Mouse (Mus musculus) splenic B cell, adult 2 months (primary cell): ENCODE data around the gene Efna4.

ENCODE experiments used
- DNase-seq: peaks from one replicate; pipeline ENCODE4 v3.0.0-alpha.2; 2011; ENCODE audit warnings: low read depth, low spot score
- H3K27me3 ChIP-seq: 2 replicates; pipeline ENCODE4 v1.6.1; 2012; ENCODE audit warnings: mild to moderate bottlenecking, low read length, moderate library complexity, mixed read lengths; ENCODE audit not compliant: control insufficient read depth, poor library complexity, insufficient read depth, severe bottlenecking
- H3K36me3 ChIP-seq: 2 replicates; pipeline ENCODE4 v1.6.1; 2012; ENCODE audit warnings: mild to moderate bottlenecking, low read length, moderate library complexity, mixed read lengths; ENCODE audit not compliant: control insufficient read depth, poor library complexity, insufficient read depth, severe bottlenecking

The Efna4 gene

GRCm38 (mm10) chr3:89377831-89378230 is 40.0 kb upstream of the Efna4 start:
- peaks cover 2% of the 10 kb centered on the region; the same call in 1 of the 2 replicates for H3K36me3 ChIP-seq
- DNase-seq = no peak
- H3K27me3 ChIP-seq = no peaks in the 10 kb centered on the region

DNA sequence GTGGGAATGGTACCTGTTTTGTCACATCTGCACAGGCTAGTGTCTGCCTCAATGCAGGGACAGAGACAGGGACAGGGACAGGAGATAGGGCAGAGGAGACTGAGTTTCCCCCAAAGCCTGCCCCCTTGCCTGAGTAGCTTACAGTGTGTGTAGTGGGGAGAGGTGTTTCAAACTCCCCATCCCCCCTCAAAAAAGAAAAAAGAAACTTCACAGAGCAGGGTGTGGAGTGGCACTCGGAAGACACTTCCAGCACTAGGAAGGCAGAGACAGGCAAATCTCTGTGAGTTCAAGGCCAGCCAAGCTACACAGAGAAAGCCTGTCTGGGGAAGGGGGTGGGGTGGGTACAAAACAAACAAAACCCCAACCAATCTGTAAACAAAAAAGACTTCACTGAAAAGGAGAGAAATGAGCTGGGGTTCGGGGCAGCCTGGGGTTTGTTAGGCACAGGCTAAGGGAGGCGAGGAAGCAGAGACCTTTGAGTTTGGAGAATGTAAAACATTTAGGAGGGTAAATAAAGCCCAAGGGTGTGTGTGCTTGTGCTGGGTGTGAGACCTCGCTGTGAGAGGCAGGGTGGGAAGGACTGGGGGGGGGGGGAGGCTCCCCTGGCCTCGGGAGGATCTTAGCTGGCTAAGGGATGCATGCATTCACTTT is 35.9 kb upstream of the Efna4 start:
- Histone ChIP-seq H3K27me3 (no peaks in the 10 kb centered on the region), H3K36me3 (no peaks in the 10 kb centered on the region; the same call in 1 of the 2 replicates)
- DNase-seq = no peak

DNA sequence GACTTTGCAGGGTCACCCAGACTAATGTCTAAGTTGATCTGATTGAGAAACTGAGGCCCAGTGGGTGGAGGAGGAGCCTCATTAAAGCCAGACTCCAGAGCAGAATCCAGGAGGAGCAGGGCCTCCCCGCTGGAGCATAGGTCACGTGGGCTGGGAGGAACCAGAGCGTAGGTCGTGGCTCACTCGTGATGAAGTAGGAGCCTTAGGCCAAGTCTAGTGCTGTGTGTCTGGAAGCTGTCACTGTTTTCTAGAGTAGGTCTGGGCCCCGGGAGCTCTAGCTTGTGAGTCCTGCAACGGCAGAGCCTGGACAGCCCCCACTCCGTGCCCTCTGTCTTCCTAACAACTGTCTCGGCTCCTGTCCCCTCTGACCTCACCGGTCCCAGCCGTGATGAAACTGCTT is 29.5 kb upstream of the Efna4 start:
- H3K27me3 ChIP-seq = no peaks in the 10 kb centered on the region
- DNase-seq = no peak
- no peaks in the 10 kb centered on the region for H3K36me3 ChIP-seq

- DNase-seq = no peak
- Histone ChIP-seq H3K27me3 (no peaks in the 10 kb centered on the region), H3K36me3 (no peaks in the 10 kb centered on the region)
These were observed 27.9 kb upstream of the Efna4 start for GRCm38 (mm10) chr3:89365486-89366414.

DNA sequence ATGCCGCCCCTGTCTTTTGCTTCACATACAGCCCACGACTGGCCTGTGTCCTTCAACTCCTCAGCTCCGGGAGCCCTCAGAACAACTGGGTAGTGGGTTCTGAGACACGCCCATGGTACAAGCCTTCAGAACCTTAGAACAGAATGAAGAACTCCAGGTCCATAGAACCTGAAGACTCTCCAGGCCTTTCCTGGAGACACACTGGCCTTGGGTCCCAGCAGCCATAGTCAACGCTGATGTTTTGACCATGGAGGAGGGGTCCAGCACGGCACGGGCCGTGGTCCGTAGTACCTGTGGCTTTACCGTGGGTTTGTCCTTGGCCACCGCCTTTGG is 27.3 kb upstream of the Efna4 start, which contains the start of gene Dcst1:
Gene Dcst1 (minus strand): TSS at position 101 of the 333 bp plus-strand sequence.
- Histone ChIP-seq H3K27me3 (no peaks in the 10 kb centered on the region), H3K36me3 (no peaks in the 10 kb centered on the region)
- DNase-seq = no peak

DNA sequence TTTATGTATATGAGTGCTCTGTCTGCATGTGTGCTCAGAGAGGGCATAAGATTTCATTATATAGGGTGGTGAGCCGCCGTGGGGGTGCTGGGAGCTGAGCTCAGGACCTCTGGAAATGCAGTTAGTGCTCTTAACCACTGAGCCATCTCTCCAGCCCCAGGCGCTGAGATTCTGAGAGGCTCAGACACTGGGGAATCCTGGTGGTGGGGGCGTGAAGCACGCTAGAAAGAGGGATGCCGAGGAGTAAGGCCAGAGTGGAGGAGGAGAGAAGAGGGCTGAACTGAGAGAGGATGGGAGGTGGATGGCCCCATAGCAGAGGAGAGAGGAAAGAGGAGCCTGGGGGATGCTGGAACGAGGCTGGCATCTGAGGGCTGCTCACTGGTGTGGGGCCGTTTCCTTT is 26.8 kb upstream of the Efna4 start:
- no peak for DNase-seq
- H3K27me3 ChIP-seq = no peaks in the 10 kb centered on the region

GRCm38 (mm10) chr3:89361675-89362074 is 23.8 kb upstream of the Efna4 start, which contains the start of gene Dcst2:
Gene Dcst2 (plus strand): TSS chr3:89361975.
- no peak for DNase-seq
- H3K27me3 ChIP-seq = no peaks in the 10 kb centered on the region
- no peaks in the 10 kb centered on the region for H3K36me3 ChIP-seq

More for the DNA sequence above, 26.8 kb upstream of the Efna4 start:
- no peaks in the 10 kb centered on the region for H3K36me3 ChIP-seq

DNA sequence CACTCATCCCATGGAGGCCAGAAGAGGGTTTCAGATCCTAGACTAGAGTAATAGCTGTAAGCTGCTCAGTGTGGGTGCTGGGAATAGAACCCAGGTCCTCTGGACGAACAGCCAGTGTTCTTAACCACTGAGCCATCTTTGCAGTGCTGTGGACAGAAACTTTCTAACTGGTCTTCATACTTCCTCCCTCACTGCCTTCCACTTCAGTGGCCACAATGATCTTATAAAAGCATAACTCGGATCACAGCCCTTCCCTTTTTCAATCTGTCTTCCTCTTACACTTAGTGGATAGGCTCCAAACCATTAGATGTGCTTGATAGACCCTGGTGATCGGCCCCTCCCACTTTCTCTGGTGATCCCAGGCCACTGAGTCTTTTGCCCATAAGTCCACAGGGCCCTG is 22.4 kb upstream of the Efna4 start:
- Histone ChIP-seq H3K27me3 (no peaks in the 10 kb centered on the region), H3K36me3 (no peaks in the 10 kb centered on the region)
- DNase-seq = peak; percentile 40

- no peak for DNase-seq
These were observed 21.8 kb upstream of the Efna4 start for GRCm38 (mm10) chr3:89359630-89360029.

GRCm38 (mm10) chr3:89356029-89356428 is 18.2 kb upstream of the Efna4 start:
- Histone ChIP-seq H3K27me3 (no peaks in the 10 kb centered on the region), H3K36me3 (no peaks in the 10 kb centered on the region)
- no peak for DNase-seq

More at GRCm38 (mm10) chr3:89359630-89360029, 21.8 kb upstream of the Efna4 start:
- no peaks in the 10 kb centered on the region for H3K36me3 ChIP-seq
- no peaks in the 10 kb centered on the region for H3K27me3 ChIP-seq

DNA sequence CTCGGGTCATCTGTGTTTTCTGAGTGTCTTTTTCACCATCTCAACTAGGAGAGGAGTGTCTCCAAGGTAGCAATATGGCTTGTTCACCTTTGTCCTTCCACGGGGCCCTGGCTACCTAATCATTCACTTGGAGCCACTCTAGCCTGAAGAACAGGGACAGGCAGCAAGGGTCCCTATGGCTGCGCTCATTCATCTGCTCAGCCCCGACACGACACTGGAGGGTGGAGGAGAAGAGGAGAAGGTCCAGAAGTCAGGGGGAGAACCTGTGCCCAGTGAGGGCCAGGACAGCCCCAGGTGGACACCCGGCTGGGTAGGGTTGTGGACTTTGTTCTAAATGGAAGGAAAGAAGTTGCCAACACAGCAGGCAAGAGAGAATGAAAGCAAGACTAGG is 17.7 kb upstream of the Efna4 start:
- no peaks in the 10 kb centered on the region for H3K36me3 ChIP-seq
- no peak for DNase-seq
- no peaks in the 10 kb centered on the region for H3K27me3 ChIP-seq

DNA sequence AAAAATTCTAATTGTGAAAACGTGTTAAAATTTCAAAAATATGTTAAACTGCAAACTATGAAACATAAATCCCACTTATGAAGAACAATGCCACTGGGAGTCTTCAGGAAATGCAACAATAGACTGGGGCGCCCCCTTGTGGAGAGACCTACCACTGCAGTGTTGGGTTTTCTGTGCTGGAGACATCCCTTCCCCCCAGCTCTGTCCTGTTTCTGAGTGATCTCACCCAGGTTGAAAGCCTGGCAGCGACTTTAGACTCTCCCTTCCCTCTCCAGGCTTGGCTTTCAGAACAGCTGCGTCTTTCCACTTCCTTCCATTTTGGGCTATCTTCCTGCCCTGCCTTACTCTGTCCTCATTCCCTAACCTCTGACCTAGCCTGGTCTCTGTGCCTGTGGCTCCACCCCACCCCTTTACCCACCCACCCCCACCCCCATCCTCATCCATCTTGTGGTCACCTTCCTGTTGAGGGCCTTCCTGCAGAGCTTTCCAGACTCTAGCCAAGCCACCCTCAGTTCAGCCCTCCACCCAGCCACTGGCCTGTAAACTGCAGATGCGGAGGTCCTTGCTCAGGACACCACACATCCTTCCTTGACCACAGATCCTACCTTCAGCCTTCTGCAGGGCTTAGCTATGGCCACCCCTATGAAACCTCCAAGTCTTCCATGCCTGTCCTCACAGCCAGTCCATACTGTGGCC is 17.1 kb upstream of the Efna4 start:
- peak; percentile 83 for DNase-seq

DNA sequence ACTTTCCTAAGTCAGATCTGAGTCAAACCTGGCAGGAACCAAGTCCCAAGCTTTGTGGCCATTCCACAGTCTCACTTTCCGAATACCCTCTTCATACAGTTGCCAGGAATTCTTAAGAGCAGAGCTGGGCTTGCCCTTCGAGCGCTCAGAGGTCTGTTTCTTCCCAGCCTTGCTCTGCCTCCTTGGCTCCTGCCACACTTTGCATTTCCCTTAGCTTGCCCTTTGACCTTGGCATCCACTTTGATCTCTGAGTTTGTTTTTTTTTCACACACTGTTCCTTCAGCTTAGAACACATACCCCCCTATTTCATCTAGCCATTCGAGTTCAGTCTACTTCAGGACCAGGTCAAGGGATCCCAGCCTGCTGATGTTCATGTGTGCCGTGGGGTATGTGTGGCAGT is 13.4 kb upstream of the Efna4 start:
- no peak for DNase-seq
- H3K36me3 ChIP-seq = no peaks in the 10 kb centered on the region
- no peaks in the 10 kb centered on the region for H3K27me3 ChIP-seq

More for the DNA sequence above, 17.1 kb upstream of the Efna4 start:
- H3K36me3 ChIP-seq = no peaks in the 10 kb centered on the region
- H3K27me3 ChIP-seq = no peaks in the 10 kb centered on the region

- Histone ChIP-seq H3K36me3 (no peaks in the 10 kb centered on the region), H3K27me3 (no peaks in the 10 kb centered on the region)
- DNase-seq = peak; percentile 85
These were observed 12.2 kb upstream of the Efna4 start, which contains the start of gene Adam15 for GRCm38 (mm10) chr3:89349869-89350501. Gene Adam15 (minus strand): TSS chr3:89349996.
